Mouse (Mus musculus) intestine, embryonic 14.5 days (tissue): ENCODE data around the gene Iqce. TPM values are rescaled to one million over a fixed set of nuclear protein-coding genes. Genes with fewer than 3 reads are reported as not detected.
A peak's percentile ranks its signal among the peaks of the same experiment; 100 is the strongest.

Experiments
- ATAC-seq: fragments of 200-750 bp; cut with Nextera tagmentation; replicated peaks from 2 replicates; pipeline ENCODE4 v1.8.0; 2017; ENCODE audit warnings: low read depth, moderate number of reproducible peaks, moderate TSS enrichment, moderate library complexity; ENCODE audit not compliant: low FRiP score, low TSS enrichment
- DNase-seq: peaks from one replicate; pipeline ENCODE4 v3.0.0-alpha.2; 2018; ENCODE audit warnings: low spot score
- H3K27ac ChIP-seq: fragments of 300-500 bp; sonication (generic); 2 replicates; pipeline ENCODE4 v1.5.1; 2014; ENCODE audit warnings: low read depth, mild to moderate bottlenecking, control low read depth
- H3K27me3 ChIP-seq: fragments of 300-500 bp; sonication (generic); replicated peaks from 2 replicates; pipeline ENCODE4 v1.6.1; 2014; ENCODE audit warnings: low read length, control low read depth; ENCODE audit not compliant: control insufficient read depth, insufficient read depth
- H3K36me3 ChIP-seq: fragments of 300-500 bp; sonication (generic); 2 replicates; pipeline ENCODE4 v1.6.1; 2014; ENCODE audit warnings: low read length, control low read depth; ENCODE audit not compliant: control insufficient read depth, insufficient read depth
- H3K4me1 ChIP-seq: fragments of 300-500 bp; sonication (generic); replicated peaks from 2 replicates; pipeline ENCODE4 v1.6.1; 2014; ENCODE audit warnings: low read length, control low read depth, mixed read lengths; ENCODE audit not compliant: control insufficient read depth, insufficient read depth
- H3K4me2 ChIP-seq: fragments of 300-500 bp; sonication (generic); 2 replicates; pipeline ENCODE4 v1.6.1; 2014; ENCODE audit warnings: low read length
- H3K4me3 ChIP-seq: fragments of 300-500 bp; sonication (generic); 2 replicates; pipeline ENCODE4 v1.5.1; 2014; ENCODE audit warnings: low read depth, low read length, control low read depth, mixed read lengths
- H3K9ac ChIP-seq: fragments of 300-500 bp; sonication (generic); 2 replicates; pipeline ENCODE4 v1.6.1; 2014; ENCODE audit warnings: mild to moderate bottlenecking, low read length
- H3K9me3 ChIP-seq: fragments of 300-500 bp; sonication (generic); 2 replicates; pipeline ENCODE4 v1.6.1; 2016; ENCODE audit warnings: low read length, control low read depth; ENCODE audit not compliant: control insufficient read depth
- WGBS: fragments of 180-500 bp; shearing (Covaris S2); extraction: QIAGEN DNeasy Blood & Tissue Kit; methylation state at CpG from one replicate; pipeline ENCODE4 v1.1.7; 2014; 5-methylcytosine and 5-hydroxymethylcytosine counted together
- polyA plus RNA-seq: library from polyadenylated mRNA; unstranded; fragments of >200 nt; fragmentation: Nextera tagmentation; extraction: Ambion mirVana; gene quantifications from 2 replicates; pipeline ENCODE4 v1.2.1, GENCODE M21; 2014

Gene Iqce
- polyA plus RNA-seq, 1 experiment from 2014 or later, result 24.1 TPM

- peaks cover 44% of the 10 kb centered on the region for H3K36me3 ChIP-seq
- peaks cover 33% of the 10 kb centered on the region for H3K4me1 ChIP-seq
- H3K4me3 ChIP-seq, result no peak overlapping the region
- no peak overlapping the region for H3K4me2 ChIP-seq
- 0 out of 2 replicates have a peak overlapping the region, but pooled peaks have one; percentile 30 for H3K27ac ChIP-seq
- no peak for DNase-seq
- 52% methylated on average over 10 of the region's 10 CpGs for WGBS
- no peaks in the 10 kb centered on the region for H3K27me3 ChIP-seq
- no peak; the same call in 1 of the 2 replicates for ATAC-seq
- 0 out of 2 replicates have a peak overlapping the region, but pooled peaks have one; percentile 8 for H3K9ac ChIP-seq
- no peaks in the 10 kb centered on the region for H3K9me3 ChIP-seq
Measured at GRCm38 (mm10) chr5:140641254-140641928, 60.8 kb downstream of the Iqce start.

- H3K9me3 ChIP-seq, result no peaks in the 10 kb centered on the region
- DNase-seq, result no peak
- H3K9ac ChIP-seq, result 0 out of 2 replicates have a peak overlapping the region, but pooled peaks have one; percentile 8
- no peak overlapping the region for H3K4me3 ChIP-seq
- peaks cover 27% of the 10 kb centered on the region for H3K4me1 ChIP-seq
- ATAC-seq, result no peak
- 0 out of 2 replicates have a peak overlapping the region, but pooled peaks have one; percentile 30 for H3K27ac ChIP-seq
- no peak overlapping the region for H3K4me2 ChIP-seq
- H3K36me3 ChIP-seq, result peaks cover 50% of the 10 kb centered on the region
- H3K27me3 ChIP-seq, result no peaks in the 10 kb centered on the region
- WGBS, result 71% methylated on average over 2 of the region's 2 CpGs
Measured at GRCm38 (mm10) chr5:140640812-140641211, 61.4 kb downstream of the Iqce start.

DNA sequence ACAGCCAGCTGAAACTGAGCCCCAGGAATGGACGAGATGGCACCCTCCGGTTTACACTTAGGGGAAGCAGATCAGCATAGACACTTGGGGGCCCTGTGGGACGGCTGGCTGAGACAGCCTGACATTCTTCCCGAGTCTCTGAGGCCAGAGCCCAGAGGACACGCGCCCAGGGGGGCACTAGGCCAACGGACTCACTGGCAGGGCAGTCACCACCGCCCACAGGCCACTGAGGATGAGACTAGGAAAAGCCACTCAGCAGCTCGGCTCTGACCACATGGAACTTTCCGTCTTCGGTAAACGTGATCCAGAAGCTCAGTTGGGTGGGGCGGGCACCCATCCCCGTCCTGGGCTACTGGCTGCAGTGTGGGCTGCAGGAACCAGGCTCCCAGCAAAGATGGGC lies 62.3 kb downstream of the Iqce start:
- 84% methylated on average over 14 of the region's 14 CpGs for WGBS

DNA sequence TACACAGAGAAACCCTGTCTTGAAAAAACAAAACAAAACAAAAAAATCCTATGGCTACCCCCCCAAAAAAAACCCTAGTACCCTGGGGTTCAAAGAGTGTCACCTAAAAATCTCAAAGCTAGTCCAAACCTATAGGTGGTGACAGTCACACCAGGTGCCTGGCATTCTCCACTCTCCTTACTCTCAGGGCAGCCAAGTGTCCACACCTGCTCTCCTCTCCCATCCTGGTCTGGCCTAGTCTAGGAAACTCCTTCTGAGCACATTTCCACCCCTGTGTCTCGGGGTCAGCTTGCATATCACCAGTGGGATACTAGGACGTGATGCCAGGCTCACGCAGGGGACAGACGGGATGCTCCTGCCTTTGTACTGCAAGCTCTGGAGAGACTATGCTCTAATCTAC lies 62.9 kb downstream of the Iqce start:
- ATAC-seq (no peak), DNase-seq (no peak)
- H3K36me3 ChIP-seq, result peaks cover 58% of the 10 kb centered on the region
- 95% methylated on average over 4 of the region's 4 CpGs for WGBS
- H3K4me1 ChIP-seq, result peaks cover 17% of the 10 kb centered on the region
- no peaks in the 10 kb centered on the region for H3K9me3 ChIP-seq
- H3K27me3 ChIP-seq, result no peaks in the 10 kb centered on the region
- H3K27ac ChIP-seq, result no peak overlapping the region
- no peak overlapping the region for H3K9ac ChIP-seq
- H3K4me3 ChIP-seq, result no peak overlapping the region
- H3K4me2 ChIP-seq, result no peak overlapping the region

More for the DNA sequence above, 62.3 kb downstream of the Iqce start:
- peaks cover 58% of the 10 kb centered on the region for H3K36me3 ChIP-seq
- H3K9ac ChIP-seq, result no peak overlapping the region
- H3K4me2 ChIP-seq, result no peak overlapping the region
- H3K4me3 ChIP-seq, result no peak overlapping the region
- no peak for ATAC-seq
- DNase-seq, result no peak
- H3K27ac ChIP-seq, result 0 out of 2 replicates have a peak overlapping the region, but pooled peaks have one; percentile 6
- no peaks in the 10 kb centered on the region for H3K27me3 ChIP-seq
- H3K4me1 ChIP-seq, result peaks cover 22% of the 10 kb centered on the region
- no peaks in the 10 kb centered on the region for H3K9me3 ChIP-seq

DNA sequence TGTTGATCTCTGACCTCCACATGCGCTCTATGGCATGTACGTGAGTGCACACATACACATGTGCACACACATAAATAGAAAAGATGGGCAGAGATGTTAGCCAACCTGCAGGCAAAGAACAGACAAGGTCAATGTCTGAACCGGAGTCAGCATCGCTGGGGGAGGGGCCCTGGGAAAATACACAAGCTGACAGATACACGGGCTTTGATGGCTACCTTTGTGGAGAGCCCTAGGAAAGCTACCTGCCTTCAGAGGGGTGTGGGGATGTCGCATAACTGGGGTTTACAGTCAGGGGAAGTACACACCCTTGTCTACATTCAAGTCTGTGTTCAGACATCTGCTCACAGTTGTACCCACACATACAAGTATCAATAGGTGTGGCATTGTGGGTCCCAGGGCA lies 63.7 kb downstream of the Iqce start:
- no peak for ATAC-seq

GRCm38 (mm10) chr5:140637989-140638388 lies 64.2 kb downstream of the Iqce start:
- peaks cover 63% of the 10 kb centered on the region for H3K36me3 ChIP-seq
- no peak overlapping the region for H3K4me2 ChIP-seq
- H3K4me1 ChIP-seq, result peaks cover 17% of the 10 kb centered on the region
- no peak for DNase-seq
- no peaks in the 10 kb centered on the region for H3K9me3 ChIP-seq
- no peak overlapping the region for H3K9ac ChIP-seq
- ATAC-seq, result no peak
- H3K4me3 ChIP-seq, result no peak overlapping the region
- no peaks in the 10 kb centered on the region for H3K27me3 ChIP-seq
- no peak overlapping the region for H3K27ac ChIP-seq
- 83% methylated on average over 3 of the region's 3 CpGs for WGBS

More for the DNA sequence above, 63.7 kb downstream of the Iqce start:
- no peak overlapping the region for H3K4me3 ChIP-seq
- 89% methylated on average over 6 of the region's 6 CpGs for WGBS
- H3K4me2 ChIP-seq, result no peak overlapping the region
- peaks cover 63% of the 10 kb centered on the region for H3K36me3 ChIP-seq
- no peak overlapping the region for H3K9ac ChIP-seq
- H3K27ac ChIP-seq, result no peak overlapping the region
- no peaks in the 10 kb centered on the region for H3K27me3 ChIP-seq
- H3K4me1 ChIP-seq, result peaks cover 17% of the 10 kb centered on the region
- H3K9me3 ChIP-seq, result no peaks in the 10 kb centered on the region
- DNase-seq, result no peak

GRCm38 (mm10) chr5:140637058-140637410 lies 65.1 kb downstream of the Iqce start:
- Histone ChIP-seq H3K4me3 (no peak overlapping the region), H3K36me3 (peaks cover 71% of the 10 kb centered on the region), H3K9ac (no peak overlapping the region), H3K4me1 (peaks cover 12% of the 10 kb centered on the region), H3K27ac (no peak overlapping the region), H3K27me3 (no peaks in the 10 kb centered on the region), H3K4me2 (no peak overlapping the region), H3K9me3 (no peaks in the 10 kb centered on the region)
- DNase-seq (no peak), ATAC-seq (no peak)
- 87% methylated on average over 6 of the region's 6 CpGs for WGBS

- Histone ChIP-seq H3K4me3 (no peak overlapping the region), H3K4me1 (peaks cover 7% of the 10 kb centered on the region), H3K27ac (no peak overlapping the region), H3K9ac (no peak overlapping the region), H3K27me3 (no peaks in the 10 kb centered on the region), H3K9me3 (no peaks in the 10 kb centered on the region), H3K36me3 (peaks cover 76% of the 10 kb centered on the region), H3K4me2 (no peak overlapping the region)
- no peak for DNase-seq
- ATAC-seq, result no peak
- 84% methylated on average over 7 of the region's 7 CpGs for WGBS
Measured at GRCm38 (mm10) chr5:140636316-140637057, 65.7 kb downstream of the Iqce start.
